Mouse (Mus musculus) lung, adult 18-20 months (tissue): ENCODE measurements at regions not wholly inside any gene's neighbourhood (a gene's known extent, or its start where the extent isn't known, plus 50 kb on each side); places are given as distances from the start of the nearest gene placed in this dataset.

Experiments
- DNase-seq, 2 experiments: peaks; one replicate each; pipeline ENCODE4 v3.0.0; 2022; ENCODE audit warnings: mixed read lengths in 2 of 2

DNA sequence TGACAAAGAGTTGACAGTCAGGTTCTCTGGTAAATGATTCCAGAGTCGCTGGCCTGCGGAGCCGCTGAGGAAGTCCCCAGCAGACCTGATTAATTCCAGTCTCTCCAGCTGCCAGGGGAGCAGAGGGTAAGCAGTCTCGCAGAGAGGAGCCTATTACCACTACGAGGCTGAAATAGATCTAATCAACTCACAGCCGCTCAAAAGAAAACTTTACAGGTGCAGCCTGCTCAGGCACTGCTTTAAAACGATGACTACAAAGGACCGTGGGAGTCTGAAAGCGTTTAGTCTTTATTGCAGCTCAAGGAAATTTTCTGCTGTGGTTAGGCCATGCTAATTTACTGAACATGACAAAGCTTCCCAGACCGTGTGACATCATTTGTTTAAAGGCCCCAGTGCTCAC is 462.3 kb upstream of the Pou3f3 start:
- no peak for DNase-seq

DNA sequence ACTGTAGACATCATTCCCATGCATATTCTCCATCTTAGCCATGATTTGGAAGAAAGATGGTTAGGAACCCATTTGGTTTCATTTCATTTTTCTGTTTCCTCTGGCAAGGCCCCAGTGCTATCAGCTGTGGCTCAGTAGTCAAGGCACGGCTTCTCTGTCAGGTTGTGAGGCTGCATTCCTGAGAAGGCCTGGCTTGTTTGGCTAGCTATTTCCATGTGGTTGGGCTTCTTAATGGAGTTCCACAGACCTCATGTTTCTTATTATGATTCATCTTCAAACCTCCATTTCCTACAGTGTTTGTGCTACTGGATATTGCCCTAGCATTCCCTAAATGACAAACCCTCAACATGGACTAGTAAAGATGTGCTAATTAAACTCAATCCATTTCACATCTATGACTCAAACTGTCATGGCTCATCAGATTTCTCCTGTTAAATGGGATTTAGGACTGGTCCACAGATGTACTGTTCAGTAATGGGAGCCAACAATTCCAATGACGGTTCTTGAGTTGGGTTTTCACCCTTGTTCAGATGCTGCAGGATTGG is 459.0 kb upstream of the Pou3f3 start:
- DNase-seq: no peak

- DNase-seq: no peak
Observed at GRCm38 (mm10) chr1:42238408-42238807, 457.2 kb upstream of the Pou3f3 start.

DNA sequence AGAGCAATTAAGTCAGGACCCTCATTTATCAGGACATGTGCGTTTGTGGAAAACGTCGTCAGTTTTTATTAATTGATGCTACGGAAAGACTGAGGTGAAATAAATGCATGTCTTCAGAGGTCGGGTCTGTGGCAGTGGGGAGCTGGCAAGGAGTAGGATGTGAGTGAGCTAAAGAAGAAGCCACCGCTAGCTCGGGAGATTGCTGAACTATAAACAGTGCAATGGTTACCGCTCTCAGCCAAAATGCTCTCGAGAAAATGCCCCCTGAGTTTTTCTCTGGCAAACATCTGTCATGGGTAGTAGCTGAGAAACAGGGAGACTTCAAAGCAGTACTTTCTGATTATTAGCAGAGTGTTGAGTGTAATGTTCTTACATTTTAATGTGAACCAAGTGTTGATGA is 454.4 kb upstream of the Pou3f3 start:
- no peak for DNase-seq

- no peak for DNase-seq
Observed at GRCm38 (mm10) chr1:42241601-42242220, 453.9 kb upstream of the Pou3f3 start.

- DNase-seq: no peak
Observed at GRCm38 (mm10) chr1:42242586-42243457, 452.7 kb upstream of the Pou3f3 start.

- DNase-seq: no peak
Observed at GRCm38 (mm10) chr1:42243458-42243855, 452.1 kb upstream of the Pou3f3 start.

GRCm38 (mm10) chr1:42243878-42244277 is 451.7 kb upstream of the Pou3f3 start:
- DNase-seq: no peak

DNA sequence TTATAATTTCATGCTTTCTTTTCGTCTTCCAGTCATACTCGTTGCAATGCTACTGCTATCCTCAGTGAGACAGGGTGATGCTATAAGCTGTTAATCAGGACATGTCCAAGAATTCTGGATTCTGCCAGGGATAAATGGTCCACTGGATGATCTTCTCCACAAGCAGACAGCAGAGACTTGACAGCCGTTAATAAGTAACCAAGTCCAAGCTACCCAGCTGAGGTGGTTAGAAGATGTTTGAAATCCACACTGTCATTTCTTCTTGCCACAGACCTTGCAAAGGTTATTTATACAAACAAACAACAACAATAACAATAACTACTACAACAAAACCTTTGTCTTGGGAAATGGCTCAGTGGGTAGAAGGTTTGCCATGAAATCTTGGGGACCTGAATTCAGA is 443.2 kb upstream of the Pou3f3 start:
- no peak for DNase-seq

- DNase-seq: no peak
Observed at GRCm38 (mm10) chr1:42253786-42254185, 441.8 kb upstream of the Pou3f3 start.

DNA sequence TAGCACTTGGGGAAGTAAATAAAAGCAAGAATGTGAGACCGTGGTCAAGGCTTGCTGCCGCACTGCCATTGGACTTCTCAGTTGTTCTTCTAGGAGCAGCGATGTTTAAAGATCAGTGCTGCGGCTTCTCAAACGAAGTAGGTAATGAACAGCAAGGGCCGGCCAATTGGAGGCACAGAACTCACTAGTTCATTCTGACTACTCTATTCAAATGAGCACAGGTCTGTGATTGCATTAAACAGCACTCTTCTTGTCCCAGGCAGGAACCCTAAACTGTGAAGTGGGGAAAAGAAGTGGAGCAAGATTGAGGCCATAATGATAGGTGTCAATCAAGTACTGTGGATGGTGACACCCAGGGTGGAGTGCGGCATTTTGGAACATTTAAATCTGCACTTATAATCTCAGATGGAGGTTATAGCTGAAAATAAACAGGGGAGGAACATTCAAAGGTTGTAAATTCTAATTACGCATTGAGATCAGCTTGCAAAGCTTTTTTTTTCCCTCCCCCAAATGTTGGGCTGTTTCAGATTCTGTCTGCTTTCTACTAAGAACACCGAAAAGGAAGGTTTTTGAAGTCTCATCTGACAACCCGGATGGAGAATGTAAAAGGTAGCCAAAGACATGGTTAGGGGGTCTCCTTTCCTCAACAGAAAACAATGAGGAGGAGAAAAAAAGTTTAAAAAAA is 438.5 kb upstream of the Pou3f3 start:
- DNase-seq: no peak

GRCm38 (mm10) chr1:42257801-42258593 is 437.6 kb upstream of the Pou3f3 start:
- DNase-seq: no peak

GRCm38 (mm10) chr1:42258594-42258910 is 437.0 kb upstream of the Pou3f3 start:
- DNase-seq: no peak

GRCm38 (mm10) chr1:42259216-42259977 is 436.2 kb upstream of the Pou3f3 start:
- no peak for DNase-seq

DNA sequence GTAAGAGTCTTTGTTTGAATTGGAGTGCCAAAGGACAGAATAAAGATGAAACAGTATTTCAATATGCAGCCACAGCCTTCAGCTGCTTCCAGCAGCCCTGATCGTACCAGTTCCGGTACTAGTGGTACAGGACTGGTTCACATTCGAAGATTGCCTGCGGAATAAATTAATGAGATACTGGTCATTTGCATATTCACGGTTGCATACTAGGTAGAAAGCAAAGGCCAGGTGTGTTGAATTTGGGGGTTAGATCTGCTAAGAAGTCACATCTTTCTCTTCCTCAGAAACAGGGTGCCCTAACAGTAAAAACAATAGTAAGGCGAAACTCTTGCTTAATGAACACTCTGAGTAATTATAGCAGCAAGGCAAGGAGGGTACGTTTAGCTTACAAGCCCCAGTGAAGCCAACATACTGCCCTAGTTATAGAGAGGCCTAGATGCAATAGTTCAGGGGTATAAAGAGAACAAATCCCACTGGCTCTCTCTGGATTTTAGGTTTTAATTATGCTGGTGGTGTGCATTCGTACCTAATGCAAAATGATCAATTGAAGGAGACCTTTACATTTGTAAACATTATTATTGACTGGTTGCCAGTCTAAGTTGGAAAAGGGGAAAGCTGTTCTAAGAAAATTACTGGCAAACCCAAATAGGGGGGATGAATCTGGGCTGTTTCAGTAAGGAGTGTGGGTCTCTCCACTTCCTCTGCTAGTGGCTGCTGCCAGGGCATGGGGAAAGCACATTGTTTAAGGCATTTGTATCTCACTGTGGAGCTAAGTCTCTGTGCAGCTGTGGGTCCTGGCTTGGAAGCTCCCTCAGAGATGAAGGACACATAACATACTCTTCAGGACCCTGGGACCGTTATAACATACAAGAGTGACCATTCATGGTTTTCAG is 435.3 kb upstream of the Pou3f3 start:
- no peak for DNase-seq

DNA sequence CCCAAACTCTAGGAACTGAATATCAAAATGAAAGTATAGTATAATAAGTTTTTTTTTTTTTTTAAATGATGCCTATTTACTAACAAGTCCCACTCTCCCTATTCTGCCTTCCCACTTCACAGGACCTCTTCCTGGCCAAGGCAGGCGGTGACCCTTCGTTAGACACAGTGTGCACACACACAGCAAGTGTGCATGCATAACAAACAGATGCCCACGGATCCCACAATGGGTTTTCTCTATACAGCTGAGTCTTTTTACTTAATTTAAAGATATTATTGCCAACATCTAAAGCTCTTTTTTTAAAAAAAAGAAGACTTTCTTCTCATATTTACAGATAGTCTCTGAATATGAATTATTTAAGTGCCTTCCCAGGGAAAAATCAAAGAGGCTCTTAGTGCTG is 434.5 kb upstream of the Pou3f3 start:
- DNase-seq: no peak

DNA sequence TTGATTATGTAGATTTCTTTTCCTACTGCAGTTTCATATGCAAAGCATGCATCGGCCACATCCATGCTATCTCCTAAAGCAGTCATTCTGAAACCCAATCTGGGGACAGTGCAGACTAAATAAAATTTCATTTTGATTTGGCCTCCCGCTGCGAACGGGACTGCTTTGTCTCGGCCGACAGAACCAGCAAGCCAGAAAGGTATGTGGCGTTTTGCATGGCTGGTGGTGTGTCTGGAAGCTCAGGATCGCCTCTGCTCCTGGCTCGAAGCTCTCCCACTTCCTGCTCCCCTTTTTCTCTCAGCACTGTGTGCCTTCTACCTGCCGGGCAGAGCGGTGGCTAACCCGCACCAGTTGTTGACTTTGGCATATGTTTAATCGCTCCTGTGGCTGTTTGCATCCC is 433.8 kb upstream of the Pou3f3 start:
- no peak for DNase-seq

- DNase-seq: no peak
Observed at GRCm38 (mm10) chr1:42262606-42263005, 433.0 kb upstream of the Pou3f3 start.

GRCm38 (mm10) chr1:42277130-42277529 is 418.4 kb upstream of the Pou3f3 start:
- DNase-seq: no peak

DNA sequence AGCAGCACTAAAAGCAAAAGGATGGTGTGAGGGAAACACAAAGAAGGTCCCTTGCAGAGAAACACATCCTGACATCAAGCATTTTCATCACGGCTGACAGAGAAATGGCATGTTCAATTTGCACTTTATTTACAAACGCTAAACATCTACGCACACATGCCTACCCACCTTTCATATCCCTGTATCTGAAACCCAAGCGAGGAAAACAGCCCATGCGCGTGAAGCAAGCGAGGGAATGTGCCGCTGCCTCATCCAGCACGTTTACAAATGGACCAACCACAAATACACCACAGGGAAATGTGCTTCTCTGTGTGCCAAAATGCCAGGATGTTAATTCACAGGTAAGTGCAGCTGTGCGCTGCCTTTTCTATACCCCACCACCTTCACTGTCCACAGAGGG is 399.7 kb upstream of the Pou3f3 start:
- no peak for DNase-seq

DNA sequence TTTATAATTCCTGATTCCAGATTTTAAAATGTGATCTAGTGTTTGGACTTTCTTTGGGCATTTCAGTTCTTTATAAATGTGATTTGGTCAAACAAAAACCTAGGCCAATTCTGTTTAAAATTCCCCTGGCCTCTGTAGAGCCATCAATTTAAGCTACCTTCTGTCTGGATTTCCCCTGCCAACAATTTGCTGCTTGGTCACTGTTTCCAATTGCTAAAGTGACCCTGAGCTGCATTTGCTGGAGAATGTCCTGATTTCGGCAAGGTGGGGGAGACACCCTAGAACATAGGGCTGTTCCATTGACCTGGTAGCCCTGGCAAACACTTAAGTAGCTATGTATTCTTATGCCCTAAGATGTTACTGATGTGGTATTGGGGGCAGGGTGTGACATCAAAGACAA is 386.3 kb upstream of the Pou3f3 start:
- DNase-seq: no peak
